Mouse (Mus musculus) heart, postnatal 25 days (tissue): ENCODE results near the gene Nutf2. TPM values are rescaled to one million over a fixed set of nuclear protein-coding genes. Genes with fewer than 3 reads are reported as not detected.

ENCODE experiments used
- DNase-seq: peaks from one replicate; pipeline ENCODE4 v3.0.0; 2022; ENCODE audit warnings: low spot score
- intact Hi-C: fragments of 180-260 bp; cut with DNase I; formaldehyde crosslinking; loops from one replicate; pipeline ENCODE4 v1.15.1; 2025
- total RNA-seq, 2 experiments: library from RNA; stranded (reverse); gene quantifications; 2 replicates each; pipeline ENCODE4 v1.2.3; 2021

Gene Nutf2
- total RNA-seq, 2 experiments from 2014 or later = 30.7 to 35.0 TPM

DNA sequence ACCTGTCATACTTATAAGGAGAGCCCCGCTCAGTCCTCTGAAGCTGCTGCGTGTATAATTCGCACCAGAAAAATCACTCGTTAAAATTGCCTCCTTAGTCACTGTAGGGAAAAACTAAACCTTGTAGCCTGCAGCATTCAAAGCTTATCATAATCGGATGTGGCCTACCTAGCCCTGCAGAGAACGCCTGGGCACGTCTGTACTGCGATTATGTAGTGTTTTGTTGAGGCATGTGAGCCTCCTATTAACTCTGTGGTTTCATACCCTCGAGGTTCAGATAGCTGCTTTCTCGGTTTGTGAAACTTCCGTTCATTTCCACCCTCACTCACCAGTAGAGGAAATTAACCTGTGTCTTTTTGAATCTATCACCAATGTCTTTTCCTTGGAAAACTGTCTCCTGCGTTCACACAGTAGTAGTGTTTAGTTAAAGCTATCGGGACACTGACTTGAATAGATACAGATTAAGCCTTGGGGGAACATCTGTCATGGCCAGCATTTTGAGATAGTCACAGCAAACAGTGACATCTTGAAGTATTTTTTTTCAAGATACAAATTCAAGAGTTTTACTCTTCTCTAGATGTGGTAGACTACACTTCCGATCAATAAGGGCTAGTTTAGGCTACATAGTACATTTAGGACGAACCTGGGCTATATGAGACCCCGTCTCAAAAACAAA is 40.7 kb downstream of the Nutf2 start:
- intact Hi-C loops = no loop called here

DNA sequence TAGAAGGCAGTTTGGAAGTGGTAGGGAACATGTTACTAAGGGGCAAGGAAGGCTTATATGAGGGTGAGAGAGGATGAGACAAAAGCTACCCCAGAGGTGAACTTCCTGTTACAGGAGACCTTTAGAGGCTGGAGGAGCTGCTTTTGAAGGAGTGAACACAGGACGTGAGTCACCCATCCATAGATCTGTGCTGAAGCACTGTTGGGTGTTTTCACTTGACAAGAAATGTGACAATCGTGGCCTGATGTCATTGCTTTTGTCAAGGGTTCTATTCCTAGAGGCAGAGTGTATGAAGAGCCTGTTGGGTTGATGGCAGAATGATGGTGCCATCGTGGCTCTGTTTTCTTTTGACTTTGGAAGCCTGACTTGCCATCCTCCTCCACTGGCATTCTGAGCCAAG is 59.0 kb downstream of the Nutf2 start:
- intact Hi-C loops = no loop called here
- DNase-seq = no peak

More for the DNA sequence above, 40.7 kb downstream of the Nutf2 start:
- no peak for DNase-seq

DNA sequence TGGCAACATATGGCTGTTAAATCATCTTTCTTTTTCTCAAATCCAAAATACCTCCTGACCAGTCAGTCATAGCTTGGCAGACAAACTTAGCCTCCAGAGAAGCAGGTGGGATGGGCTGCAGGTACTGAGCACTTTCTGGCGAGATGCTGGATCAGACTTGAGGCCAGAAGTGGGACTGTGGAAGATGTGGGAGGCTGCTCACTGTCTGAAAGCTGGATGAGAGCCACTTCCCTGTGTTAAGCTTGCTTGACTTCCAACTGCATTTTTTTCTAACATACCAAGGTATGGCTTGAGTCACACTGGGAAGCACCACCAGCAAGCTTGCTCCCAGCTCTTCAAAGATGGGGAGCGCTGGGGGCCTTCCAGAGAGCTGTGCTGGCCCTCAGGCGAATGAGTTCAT is 64.7 kb downstream of the Nutf2 start:
- intact Hi-C loops = no loop called here
- DNase-seq = no peak

Other genes with a start within 250 kb of the Nutf2 start
- 10 to 100 TPM; 36.4 to 43.6 TPM for gene Ctcf, start 224.0 kb upstream of the Nutf2 start, total RNA-seq
- gene Agrp, start 223.2 kb upstream of the Nutf2 start, total RNA-seq = not detected
- under 1 TPM; 0.18 to 0.20 TPM for gene Carmil2, start 174.3 kb upstream of the Nutf2 start, total RNA-seq
- gene Acd, start 159.5 kb upstream of the Nutf2 start, total RNA-seq = 10 to 100 TPM; 11.1 to 13.7 TPM
- 1 to 10 TPM; 8.4 to 9.1 TPM for gene Pard6a, start 159.4 kb upstream of the Nutf2 start, total RNA-seq
- gene 4933405L10Rik, start 152.9 kb upstream of the Nutf2 start, total RNA-seq = not detected
- 1 to 10 TPM; 2.0 to 2.4 TPM for gene Enkd1, start 152.4 kb upstream of the Nutf2 start, total RNA-seq
- 1 to 10 TPM; 4.2 to 4.8 TPM for gene Gfod2, start 101.9 kb upstream of the Nutf2 start, total RNA-seq
- 10 to 100 TPM; 19.1 to 19.2 TPM for gene Ranbp10, start 33.2 kb upstream of the Nutf2 start, total RNA-seq
- not detected for gene Tsnaxip1, start 32.8 kb upstream of the Nutf2 start, total RNA-seq
- 1 to 10 TPM; 2.2 to 2.9 TPM for gene Cenpt, start 7.3 kb upstream of the Nutf2 start, total RNA-seq
- 10 to 100 TPM; 23.8 to 27.4 TPM for gene Thap11, start 5.4 kb upstream of the Nutf2 start, total RNA-seq
- 10 to 100 TPM; 23.5 to 23.8 TPM for gene Edc4, start 20.3 kb downstream of the Nutf2 start, total RNA-seq
- under 1 TPM; 0.61 to 0.65 TPM for gene Nrn1l, start 33.0 kb downstream of the Nutf2 start, total RNA-seq
- gene Pskh1, start 39.9 kb downstream of the Nutf2 start, total RNA-seq = 10 to 100 TPM; 16.0 to 16.6 TPM
- gene Ctrl, start 73.3 kb downstream of the Nutf2 start, total RNA-seq = under 1 TPM in 1 of 2 experiments, not detected in 1; 0.31 TPM
- gene Psmb10, start 77.9 kb downstream of the Nutf2 start, total RNA-seq = 10 to 100 TPM; 64.8 to 68.3 TPM
- gene Lcat, start 82.8 kb downstream of the Nutf2 start, total RNA-seq = 1 to 10 TPM in 1 of 2 experiments, under 1 TPM in 1; 0.75 to 1.3 TPM
- 10 to 100 TPM; 39.4 to 48.7 TPM for gene Slc12a4, start 105.5 kb downstream of the Nutf2 start, total RNA-seq
- not detected for gene Dpep3, start 118.8 kb downstream of the Nutf2 start, total RNA-seq
- gene Dus2, start 130.8 kb downstream of the Nutf2 start, total RNA-seq = 1 to 10 TPM; 8.8 to 8.9 TPM
- not detected for gene Dpep2nb, start 145.4 kb downstream of the Nutf2 start, total RNA-seq
- gene Ddx28, start 151.3 kb downstream of the Nutf2 start, total RNA-seq = 10 to 100 TPM; 10.1 to 10.3 TPM
- gene Nfatc3, start 198.3 kb downstream of the Nutf2 start, total RNA-seq = 10 to 100 TPM; 19.3 to 21.7 TPM